Comparison of ENCODE assay signal across 22 mouse cellular contexts in the genomic region with DNA sequence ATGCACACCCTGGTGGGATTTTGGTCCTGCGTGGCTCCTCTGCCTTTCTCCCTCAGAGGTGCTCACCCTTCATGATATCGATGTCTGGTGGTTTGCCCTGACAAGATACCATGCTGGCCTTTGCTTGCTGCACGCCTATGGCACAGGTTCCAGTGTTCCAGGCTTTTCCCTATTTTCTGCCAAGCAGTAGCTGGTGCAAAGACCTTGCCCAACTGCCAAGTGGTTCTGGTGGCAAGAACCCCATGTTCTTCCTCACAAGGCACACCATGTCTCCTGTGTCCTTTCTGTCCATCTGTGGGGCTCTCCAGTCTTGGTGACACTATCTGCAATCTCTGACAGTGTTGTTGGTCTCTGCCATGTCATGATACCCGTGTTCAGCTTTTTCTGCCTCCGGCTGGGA. TPM values are rescaled to one million over a fixed set of nuclear protein-coding genes. Genes with fewer than 3 reads are reported as not detected.
DNase-seq lines count a peak whose midpoint lies in the region; ATAC-seq and TF ChIP-seq lines count a peak whose summit lies in the region.
"Had no signal": no experiment of that assay in that cellular context is flagged by ENCODE, and none has a peak within 500 bp of the region (broad histone marks: within the 10 kb centered on the region; RNA-seq: fewer than 3 reads in every experiment).

No protein-coding gene starts in this region.

- ATAC-seq in intestine, postnatal 0 days, result no peak
- no peak for ATAC-seq in intestine, embryonic 15.5 days
- no peak for ATAC-seq in liver, embryonic 14.5 days (ENCODE audit: insufficient read depth)
- ATAC-seq: forebrain, embryonic 14.5 days had no signal

- no peak for DNase-seq in liver, embryonic 14.5 days (ENCODE audit: low read depth in 3 of 3, low spot score in 3 of 3)
- DNase-seq in liver, result no peak
- peak; percentile 30 for DNase-seq in skeletal muscle tissue, adult 2 months (ENCODE audit: low read depth, low spot score)
- no peak for DNase-seq in thymus, postnatal 10 days (ENCODE audit: low spot score in 2 of 2)
- DNase-seq: adrenal gland, adult 2 months; adrenal gland, postnatal 10 days; adrenal gland, postnatal 25 days; cerebellum, adult 11 months; cerebellum, adult 18-20 months; cerebellum, adult 8-10 months; cerebellum, adult 9-11 months; cerebellum, postnatal 14 days; cerebellum, postnatal 36 days; embryo, embryonic 11 days had no signal

- H3K27ac ChIP-seq in intestine, postnatal 0 days (ENCODE audit: low read depth, low read length), result 0 out of 2 replicates have a peak overlapping the region, but pooled peaks have one; percentile 15
- no peak overlapping the region for H3K27ac ChIP-seq in intestine, embryonic 15.5 days
- no peak overlapping the region for H3K27ac ChIP-seq in liver, embryonic 14.5 days
- H3K27ac ChIP-seq: embryonic facial prominence, embryonic 13.5 days; embryonic facial prominence, embryonic 15.5 days; forebrain, embryonic 10.5 days; forebrain, embryonic 12.5 days had no signal

- H3K9ac ChIP-seq in intestine, postnatal 0 days (ENCODE audit: low read depth, low read length), result no peak overlapping the region
- H3K9ac ChIP-seq in intestine, embryonic 15.5 days, result no peak overlapping the region
- H3K9ac ChIP-seq in liver, embryonic 14.5 days (replicated peaks), result no peak overlapping the region
- H3K9ac ChIP-seq: embryonic facial prominence, embryonic 13.5 days; embryonic facial prominence, embryonic 15.5 days; forebrain, embryonic 12.5 days had no signal

- peaks cover 25% of the 10 kb centered on the region for H3K4me1 ChIP-seq in intestine, postnatal 0 days (replicated peaks; ENCODE audit: control insufficient read depth, insufficient read depth, low read length)
- peaks cover 25% of the 10 kb centered on the region for H3K4me1 ChIP-seq in intestine, embryonic 15.5 days (replicated peaks)
- H3K4me1 ChIP-seq in liver, embryonic 14.5 days (replicated peaks; ENCODE audit: control insufficient read depth in 2 of 2, insufficient read depth in 2 of 2, low read length in 1 of 2), result peaks cover 40 to 47% of the 10 kb centered on the region in 2 experiments

- WGBS in intestine, postnatal 0 days, result 91% methylated on average over 5 of the region's 5 CpGs
- 93% methylated on average over 5 of the region's 5 CpGs for WGBS in intestine, embryonic 15.5 days
- WGBS in liver, embryonic 14.5 days (ENCODE audit: insufficient replicate concordance), result 58% methylated on average over 5 of the region's 5 CpGs

- TF ChIP-seq EP300 in liver, embryonic 14.5 days (IDR thresholded peaks at IDR 0.05; ENCODE audit: low read depth), result 0 out of 2 replicates have a peak, but pooled peaks have one; percentile 11

- H3K36me3 ChIP-seq in intestine, postnatal 0 days (ENCODE audit: control insufficient read depth, insufficient read depth), result no peaks in the 10 kb centered on the region
- H3K36me3 ChIP-seq in intestine, embryonic 15.5 days, result no peaks in the 10 kb centered on the region
- no peaks in the 10 kb centered on the region for H3K36me3 ChIP-seq in liver, embryonic 14.5 days (replicated peaks; ENCODE audit: control insufficient read depth, insufficient read depth, low read depth)
- H3K36me3 ChIP-seq: embryonic facial prominence, embryonic 13.5 days; embryonic facial prominence, embryonic 15.5 days; forebrain, embryonic 10.5 days; forebrain, embryonic 12.5 days had no signal

- no peaks in the 10 kb centered on the region for H3K9me3 ChIP-seq in intestine, postnatal 0 days (ENCODE audit: control insufficient read depth)
- no peaks in the 10 kb centered on the region for H3K9me3 ChIP-seq in intestine, embryonic 15.5 days
- no peaks in the 10 kb centered on the region for H3K9me3 ChIP-seq in liver, embryonic 14.5 days (ENCODE audit: control insufficient read depth, low read length)
- H3K9me3 ChIP-seq: embryonic facial prominence, embryonic 13.5 days; embryonic facial prominence, embryonic 15.5 days; forebrain, embryonic 10.5 days; forebrain, embryonic 12.5 days had no signal

- H3K4me3 ChIP-seq in intestine, postnatal 0 days (ENCODE audit: low read depth, low read length), result no peak overlapping the region
- H3K4me3 ChIP-seq in intestine, embryonic 15.5 days (replicated peaks), result no peak overlapping the region
- no peak overlapping the region for H3K4me3 ChIP-seq in liver, embryonic 14.5 days (ENCODE audit: insufficient read depth in 1 of 2, low read depth in 2 of 2, low read length in 2 of 2)
- H3K4me3 ChIP-seq: embryonic facial prominence, embryonic 13.5 days; embryonic facial prominence, embryonic 15.5 days; erythroblast, embryonic 14.5 days; forebrain, embryonic 10.5 days; forebrain, embryonic 12.5 days had no signal

- TF ChIP-seq CTCF in intestine, postnatal 0 days (IDR thresholded peaks at IDR 0.05; ENCODE audit: low read depth), result no peak
- no peak for TF ChIP-seq CTCF in liver, embryonic 14.5 days (IDR thresholded peaks at IDR 0.05; ENCODE audit: low read depth)

- H3K4me2 ChIP-seq in intestine, postnatal 0 days (replicated peaks; ENCODE audit: low read depth), result no peak overlapping the region
- no peak overlapping the region for H3K4me2 ChIP-seq in intestine, embryonic 15.5 days (replicated peaks)
- H3K4me2 ChIP-seq in liver, embryonic 14.5 days (ENCODE audit: low read depth), result no peak overlapping the region
- H3K4me2 ChIP-seq: embryonic facial prominence, embryonic 13.5 days; embryonic facial prominence, embryonic 15.5 days; forebrain, embryonic 12.5 days had no signal

- no peaks in the 10 kb centered on the region for H3K27me3 ChIP-seq in intestine, postnatal 0 days (replicated peaks; ENCODE audit: control insufficient read depth, insufficient read depth, low read length)
- no peaks in the 10 kb centered on the region for H3K27me3 ChIP-seq in intestine, embryonic 15.5 days (replicated peaks)
- H3K27me3 ChIP-seq in liver, embryonic 14.5 days (ENCODE audit: control insufficient read depth, insufficient read depth, low read length), result no peaks in the 10 kb centered on the region
- H3K27me3 ChIP-seq: embryonic facial prominence, embryonic 13.5 days; embryonic facial prominence, embryonic 15.5 days; forebrain, embryonic 12.5 days had no signal

RNA-seq across cellular contexts. Expression of a gene that starts 45.6 kb away (rescaled TPM):
- 19.8 and 22.5 TPM in 2 replicates for polyA plus RNA-seq in intestine, postnatal 0 days (2015; fragmentation: Nextera tagmentation; extraction: Ambion mirVana)
- polyA plus RNA-seq in intestine, embryonic 15.5 days (2015; fragmentation: Nextera tagmentation; extraction: Ambion mirVana), result 19.3 and 20.3 TPM in 2 replicates
- polyA plus RNA-seq in liver, embryonic 14.5 days (2012; rRNA removed), result 11.8 and 13.1 TPM in 2 replicates
- polyA plus RNA-seq in liver, embryonic 14.5 days (2014; fragmentation: Nextera tagmentation; extraction: Ambion mirVana), result 13.9 and 17.9 TPM in 2 replicates
